Mouse (Mus musculus) layer of hippocampus, adult 9-11 months (tissue): ENCODE measurements at regions not wholly inside any gene's neighbourhood (a gene's known extent, or its start where the extent isn't known, plus 50 kb on each side); places are given as distances from the start of the nearest gene placed in this dataset.

Experiments
- DNase-seq: peaks from one replicate; pipeline ENCODE4 v3.0.0; 2022

DNA sequence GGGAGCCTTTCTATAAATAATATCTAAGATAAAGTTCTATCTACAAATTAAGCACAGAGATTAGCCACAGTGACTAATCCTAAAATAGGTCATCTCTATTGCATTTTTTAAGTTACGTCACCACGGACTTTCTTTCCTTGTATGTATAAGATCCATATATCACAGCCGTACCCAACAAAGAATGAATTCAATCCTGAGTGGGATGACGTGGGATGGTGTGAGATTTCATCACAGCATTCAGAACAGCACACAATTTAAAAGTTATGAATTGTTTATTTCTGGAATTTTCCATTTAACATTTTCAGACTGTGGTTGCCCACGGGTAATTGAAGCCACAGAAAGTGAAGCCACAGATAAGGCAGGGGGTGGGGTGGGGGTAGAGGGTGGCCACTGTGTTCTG lies 129.0 kb upstream of the Dynlrb2 start:
- no peak for DNase-seq

DNA sequence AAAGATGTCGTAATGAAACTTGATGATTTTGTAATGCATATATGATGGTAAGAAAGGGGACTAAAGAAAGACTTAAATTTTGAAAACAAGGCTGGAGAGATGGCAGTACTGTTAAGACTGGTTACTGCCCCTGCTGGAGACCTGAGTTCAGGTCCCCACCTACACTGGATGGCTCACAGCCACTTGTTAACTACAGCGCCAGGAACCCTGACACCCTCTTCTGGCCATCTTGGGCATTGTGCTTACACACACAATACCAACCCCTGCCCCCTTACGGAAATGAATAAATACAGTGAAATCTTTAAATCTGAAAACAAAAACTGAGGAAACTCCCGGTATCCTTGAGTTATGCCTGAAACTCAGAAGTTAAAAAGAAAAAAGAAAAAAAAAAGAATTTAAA lies 131.7 kb upstream of the Dynlrb2 start:
- no peak for DNase-seq

DNA sequence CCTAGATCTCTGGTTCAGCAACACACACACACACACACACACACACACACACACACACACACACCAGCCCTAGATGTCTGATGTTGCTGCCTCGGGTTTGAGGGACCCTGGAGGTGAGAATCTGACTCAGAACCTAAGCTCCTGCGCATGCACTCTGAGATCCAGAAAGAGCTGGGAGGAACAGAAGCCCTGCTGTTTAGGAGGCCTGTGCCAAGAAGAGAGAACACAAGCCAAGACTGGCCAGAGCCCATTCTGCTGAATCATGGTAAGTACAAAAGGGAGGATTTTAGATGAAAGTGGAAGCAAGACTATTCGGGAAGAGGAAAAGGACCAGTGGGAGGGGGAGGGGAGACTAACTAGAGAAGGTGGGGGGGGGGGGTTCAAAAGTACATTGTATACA lies 132.2 kb upstream of the Dynlrb2 start:
- DNase-seq = peak; percentile 57

DNA sequence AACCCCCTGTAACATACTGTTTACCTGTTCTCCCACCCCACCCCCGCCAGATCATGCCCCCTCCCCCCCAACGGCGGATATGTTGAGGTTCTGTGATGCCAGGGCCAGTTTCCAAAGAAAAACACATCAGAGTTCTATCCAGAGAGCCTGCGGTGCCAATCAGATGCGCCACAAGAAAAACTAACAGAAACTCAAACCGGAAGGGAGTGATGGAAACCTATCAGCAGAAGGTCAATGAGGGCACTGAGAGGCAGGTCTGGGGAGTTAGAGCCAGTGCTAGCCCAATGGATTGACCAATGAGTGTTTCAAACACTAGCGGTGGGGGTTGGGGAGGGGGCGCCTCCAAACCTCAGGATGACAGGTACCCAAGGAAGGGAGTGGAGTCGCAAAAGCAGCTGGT lies 132.7 kb upstream of the Dynlrb2 start:
- DNase-seq = no peak

DNA sequence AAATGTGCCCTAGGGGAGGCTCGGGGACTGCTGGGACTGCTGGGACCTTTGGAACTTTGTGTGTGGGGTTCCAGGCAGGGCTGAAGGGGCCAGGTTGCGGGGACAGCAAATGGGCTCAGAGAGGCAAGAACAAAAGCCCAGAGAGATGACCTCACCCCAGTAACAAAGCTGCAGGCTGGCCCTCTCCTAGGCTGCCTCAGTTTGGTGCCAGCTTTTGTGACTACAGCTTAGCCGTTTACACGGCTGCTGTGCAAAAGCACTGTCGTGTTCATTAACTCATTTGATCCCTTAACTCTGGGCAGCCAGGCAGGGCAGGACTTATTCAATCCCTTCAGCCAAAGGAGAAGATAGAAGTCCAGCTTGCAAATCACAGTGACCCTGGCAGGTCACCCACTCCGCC lies 137.3 kb upstream of the Dynlrb2 start:
- peak; percentile 31 for DNase-seq

DNA sequence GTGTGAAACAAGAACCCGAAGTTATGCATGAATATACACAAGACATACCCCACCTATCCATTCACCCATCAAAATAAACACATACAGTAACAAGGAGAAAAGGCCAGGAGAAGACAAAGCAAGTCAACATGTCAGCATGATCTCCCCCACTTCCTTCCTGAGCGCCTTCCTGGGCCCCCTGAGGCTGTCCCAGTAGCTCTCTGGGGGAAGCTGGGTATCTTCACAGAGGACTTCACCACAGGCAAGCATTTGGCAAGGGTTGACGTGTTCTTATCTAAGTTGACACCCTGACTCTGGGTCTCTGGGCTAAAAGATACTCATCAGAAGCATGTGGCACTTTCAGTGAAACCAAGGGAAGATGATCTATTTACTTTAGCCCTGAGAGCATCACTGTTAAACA lies 138.1 kb upstream of the Dynlrb2 start:
- DNase-seq = no peak

DNA sequence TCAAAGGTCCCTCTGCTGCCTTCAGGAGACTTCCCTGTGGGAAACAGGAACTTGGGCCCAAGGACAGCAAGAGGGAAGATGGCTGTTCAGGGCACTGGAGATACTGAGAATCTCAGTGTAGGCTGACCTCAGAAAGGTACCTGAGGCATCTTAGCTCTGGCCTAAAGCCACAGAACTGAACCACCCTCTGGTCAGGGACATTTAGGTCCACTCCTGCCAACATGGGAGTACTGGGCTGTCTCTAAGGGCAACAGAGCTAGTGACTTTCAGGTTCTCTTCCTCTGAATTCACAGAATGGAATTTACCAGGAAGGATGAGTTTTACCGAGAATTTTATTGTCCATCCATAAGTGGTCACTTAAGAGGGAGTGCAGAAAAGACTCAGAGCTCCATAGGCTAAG lies 140.0 kb upstream of the Dynlrb2 start:
- DNase-seq = no peak

DNA sequence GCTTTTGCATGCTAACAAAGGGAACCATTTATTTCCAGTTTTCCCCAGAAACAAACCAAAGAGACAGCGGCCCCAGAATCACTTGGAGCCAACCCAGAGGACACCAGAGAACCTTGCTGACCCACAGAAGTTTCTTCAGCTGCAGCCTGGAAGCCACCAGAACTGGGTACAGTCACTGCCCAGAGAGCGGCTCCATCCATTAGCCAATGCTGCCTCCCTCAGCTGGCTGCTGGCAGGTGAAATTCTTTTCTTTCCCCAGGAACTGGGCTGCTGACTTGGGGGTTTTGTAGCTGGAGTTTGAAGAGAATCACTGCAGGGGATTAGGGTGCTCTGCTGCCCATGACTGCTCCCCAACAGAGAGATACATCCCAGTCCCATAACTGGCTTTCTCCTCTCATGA lies 140.6 kb upstream of the Dynlrb2 start:
- no peak for DNase-seq

DNA sequence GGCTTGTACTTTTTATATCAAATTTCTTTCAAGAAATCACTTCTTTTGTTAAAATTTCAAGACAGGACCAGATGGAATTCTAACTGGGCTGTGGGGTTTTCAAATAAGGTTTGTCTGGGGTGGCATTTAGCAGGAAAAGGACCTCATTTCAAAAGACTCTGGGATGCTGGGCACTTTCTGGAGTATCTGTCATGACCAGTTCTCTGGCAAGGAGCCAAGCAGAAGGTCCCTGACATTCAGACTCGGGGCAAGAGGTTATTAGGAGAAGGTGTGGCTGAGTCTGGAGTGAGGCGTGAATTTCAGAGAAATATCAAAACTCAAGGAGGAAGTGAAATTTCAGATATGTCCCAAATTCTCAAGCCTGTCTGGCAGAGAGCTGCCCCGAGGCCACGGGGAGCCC lies 142.4 kb upstream of the Dynlrb2 start:
- DNase-seq = no peak

DNA sequence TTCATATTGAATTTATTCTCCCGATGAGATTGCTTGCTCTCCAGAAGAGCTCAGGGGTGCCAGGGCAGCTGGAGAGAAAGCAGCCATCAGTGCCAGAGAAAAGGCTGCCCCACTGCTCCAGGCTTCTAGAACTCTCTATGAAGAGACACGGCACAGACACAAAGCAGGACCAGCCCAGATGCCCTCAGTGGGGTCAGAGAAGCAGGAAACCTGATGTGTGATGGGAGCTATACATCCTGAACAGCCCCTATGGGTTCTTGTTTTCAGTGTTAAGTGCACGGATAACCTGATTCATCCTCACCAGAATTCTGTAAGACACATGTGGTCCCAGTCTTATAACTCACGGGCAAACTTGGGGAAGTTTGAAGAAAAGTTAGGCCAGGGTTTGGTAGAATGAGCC lies 145.0 kb upstream of the Dynlrb2 start:
- DNase-seq = no peak

DNA sequence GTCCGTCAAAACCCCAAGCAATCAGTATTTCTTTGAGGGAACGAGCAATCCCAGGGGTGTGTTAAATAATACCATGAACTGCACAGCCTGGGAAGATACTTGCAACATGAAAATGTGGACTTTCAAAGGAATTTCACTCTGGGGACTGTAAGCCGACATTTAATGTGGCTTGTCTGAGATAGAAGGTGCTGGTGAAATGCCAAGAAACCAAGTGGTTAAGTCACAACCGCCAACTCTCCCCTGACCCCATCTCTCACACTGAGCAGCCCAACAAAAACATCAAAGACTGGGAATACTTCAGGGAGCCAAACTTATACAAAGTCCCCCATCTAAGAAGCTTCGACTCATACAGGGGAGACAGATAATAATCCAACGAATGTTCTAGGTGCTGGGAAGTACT lies 150.0 kb upstream of the Dynlrb2 start:
- DNase-seq = no peak

DNA sequence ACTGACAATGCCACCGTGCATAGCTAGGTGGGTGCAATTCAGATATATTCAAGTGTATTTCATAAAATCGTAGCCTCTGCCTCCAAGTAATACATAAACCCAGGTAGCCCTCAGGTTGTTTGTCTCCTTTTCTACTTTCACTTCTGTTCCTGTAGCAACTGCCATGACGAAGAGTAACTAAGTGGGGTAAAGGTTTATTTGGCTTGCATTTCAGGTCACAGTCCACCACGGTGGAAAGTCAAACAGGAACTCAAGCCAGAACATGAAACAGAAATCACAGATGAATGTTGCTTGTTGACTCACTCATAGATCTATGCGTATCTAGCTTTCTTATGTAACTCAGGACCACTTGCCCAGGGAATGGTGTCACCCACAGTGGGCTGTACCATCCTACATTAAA lies 150.9 kb upstream of the Dynlrb2 start:
- DNase-seq = no peak

DNA sequence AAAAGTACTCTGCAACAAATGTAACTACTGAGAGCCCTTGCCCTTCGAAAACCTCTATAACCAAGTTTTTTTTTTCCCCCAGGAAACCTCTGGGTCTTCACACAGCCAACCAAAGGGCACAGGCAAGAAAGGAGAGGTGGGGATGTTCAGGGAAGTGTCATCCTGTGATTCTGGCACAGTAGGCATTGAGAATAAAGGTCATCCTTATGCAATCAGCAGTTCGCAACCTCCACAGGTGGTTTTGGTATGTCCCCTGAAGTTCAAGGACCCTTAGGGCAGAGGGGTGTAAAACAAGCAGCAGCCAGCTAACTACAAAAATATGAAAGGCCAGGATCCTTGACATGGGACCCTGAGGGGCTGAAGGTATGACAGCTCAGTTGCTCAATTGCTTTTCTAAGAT lies 152.1 kb upstream of the Dynlrb2 start:
- no peak for DNase-seq

DNA sequence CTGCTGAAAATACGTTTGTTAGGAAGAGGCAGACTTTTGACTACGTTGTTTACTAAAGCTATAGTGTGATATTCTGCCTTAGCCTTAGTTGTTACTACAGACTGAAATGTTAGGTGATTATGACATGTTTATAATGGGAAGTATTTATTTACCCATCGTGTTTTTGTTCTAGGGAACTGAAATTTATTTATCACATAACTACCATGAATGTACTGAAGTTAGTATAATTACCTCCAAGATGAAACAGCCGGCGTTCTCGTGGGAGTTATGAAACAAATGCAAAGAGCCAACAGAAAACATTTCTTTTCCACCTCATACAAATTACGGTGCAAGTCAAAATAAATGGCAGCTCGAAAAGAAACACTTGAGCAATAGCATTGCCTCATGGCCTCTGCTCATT lies 155.8 kb upstream of the Dynlrb2 start:
- DNase-seq = no peak

DNA sequence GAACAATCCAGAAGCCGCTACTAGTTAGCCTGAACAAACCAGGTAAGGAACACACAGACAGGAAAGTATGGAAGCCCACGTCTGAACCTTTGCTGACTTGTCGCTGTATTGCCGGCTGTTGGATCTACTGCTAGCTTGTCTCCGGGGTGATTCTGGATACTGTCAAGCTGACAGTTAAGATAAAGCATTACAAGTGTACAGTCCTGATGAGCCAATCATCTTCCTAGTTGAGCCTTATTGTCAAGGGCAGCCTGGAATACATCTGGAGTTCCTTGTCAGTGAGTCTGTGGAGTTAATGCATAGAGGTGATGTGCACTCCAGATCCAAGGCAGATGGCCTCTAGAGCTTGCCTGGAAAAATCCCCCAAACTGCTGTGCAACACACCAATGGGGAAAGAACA lies 157.8 kb upstream of the Dynlrb2 start:
- DNase-seq = no peak

DNA sequence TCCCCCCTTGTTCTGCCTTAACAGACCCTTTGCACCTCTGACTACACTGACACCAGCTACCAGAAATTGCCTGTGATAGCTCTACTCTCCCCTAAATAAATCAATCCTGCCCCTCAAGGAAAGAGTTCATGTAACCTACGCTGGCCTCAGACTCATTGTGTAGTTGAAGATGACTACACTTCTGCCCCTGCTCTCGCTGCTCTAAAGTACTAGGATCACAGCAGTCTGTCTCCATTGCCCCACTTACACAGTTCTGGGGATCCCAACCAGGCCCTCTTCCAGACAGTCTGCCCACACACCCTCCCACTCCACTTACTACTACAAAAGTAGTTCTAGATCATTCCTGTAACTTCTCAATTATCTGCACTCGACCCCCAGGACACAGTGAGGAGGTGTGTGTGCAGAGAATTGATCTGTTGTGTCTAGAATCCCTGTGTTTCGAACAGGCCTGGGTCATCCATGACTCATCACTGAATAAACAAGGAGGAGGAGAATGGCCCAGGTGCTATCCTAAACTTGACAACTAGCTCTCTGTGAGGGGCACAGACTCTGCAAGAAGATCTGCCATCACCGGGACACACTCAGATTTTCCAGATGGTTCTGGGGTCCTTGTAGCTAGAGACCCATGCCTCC lies 160.1 kb upstream of the Dynlrb2 start:
- no peak for DNase-seq

DNA sequence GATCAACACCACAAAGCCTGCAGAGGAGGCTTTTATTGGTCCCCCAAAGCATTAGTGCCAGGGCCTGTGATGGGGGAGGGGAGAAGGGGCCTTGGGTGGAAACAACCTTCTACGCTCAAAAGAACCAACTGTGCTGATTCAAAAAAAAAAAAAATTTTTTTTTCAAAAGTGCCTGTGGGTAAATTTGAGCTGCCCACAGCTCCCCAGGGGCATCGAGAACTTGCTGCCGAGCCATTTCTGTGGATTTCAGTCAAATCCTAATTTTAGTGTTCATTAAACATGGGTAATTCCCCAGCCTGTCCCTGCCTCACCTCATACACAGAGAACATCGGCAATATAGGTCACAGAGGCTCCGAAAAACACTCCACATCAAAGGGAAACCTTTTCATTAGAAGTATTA lies 161.2 kb upstream of the Dynlrb2 start:
- DNase-seq = no peak

DNA sequence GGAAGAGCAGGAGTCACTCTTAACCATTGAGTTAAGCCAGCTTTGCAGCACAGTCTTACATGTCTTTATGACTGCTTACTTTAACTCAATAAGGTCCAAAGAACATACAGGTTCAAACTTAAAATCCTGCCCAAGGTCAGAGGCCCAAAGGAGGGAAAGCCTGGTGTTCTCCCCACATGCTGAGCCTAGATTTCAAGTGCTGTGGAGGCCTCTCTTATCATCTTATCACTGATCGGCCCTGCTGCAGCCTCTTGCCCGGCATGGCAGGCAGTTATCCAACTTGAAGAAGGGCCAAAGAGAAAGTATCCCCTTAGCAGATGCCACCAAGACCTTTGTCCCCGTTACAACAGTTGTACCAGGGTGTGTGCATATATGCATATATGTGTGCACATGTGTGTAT lies 170.0 kb upstream of the Dynlrb2 start:
- DNase-seq = no peak

DNA sequence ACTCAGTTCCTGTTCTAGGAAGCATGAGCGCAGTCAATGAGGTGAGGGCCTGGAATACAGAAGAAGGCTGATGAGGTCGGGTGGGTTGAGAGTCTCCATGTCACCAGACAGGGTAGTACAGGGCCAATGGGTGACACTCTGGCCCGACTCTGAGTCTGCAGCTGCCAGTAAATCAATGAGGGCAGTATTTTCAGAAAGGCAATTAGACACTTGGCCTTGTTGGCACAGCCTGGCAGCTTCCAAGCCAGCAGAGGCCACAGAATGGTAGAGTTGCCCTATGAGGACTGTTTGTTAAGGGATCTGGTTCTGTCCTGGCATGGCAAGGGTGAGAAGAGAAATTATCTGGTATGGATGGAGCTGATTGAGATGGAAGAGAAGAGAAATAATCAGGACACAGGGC lies 170.7 kb upstream of the Dynlrb2 start:
- no peak for DNase-seq

DNA sequence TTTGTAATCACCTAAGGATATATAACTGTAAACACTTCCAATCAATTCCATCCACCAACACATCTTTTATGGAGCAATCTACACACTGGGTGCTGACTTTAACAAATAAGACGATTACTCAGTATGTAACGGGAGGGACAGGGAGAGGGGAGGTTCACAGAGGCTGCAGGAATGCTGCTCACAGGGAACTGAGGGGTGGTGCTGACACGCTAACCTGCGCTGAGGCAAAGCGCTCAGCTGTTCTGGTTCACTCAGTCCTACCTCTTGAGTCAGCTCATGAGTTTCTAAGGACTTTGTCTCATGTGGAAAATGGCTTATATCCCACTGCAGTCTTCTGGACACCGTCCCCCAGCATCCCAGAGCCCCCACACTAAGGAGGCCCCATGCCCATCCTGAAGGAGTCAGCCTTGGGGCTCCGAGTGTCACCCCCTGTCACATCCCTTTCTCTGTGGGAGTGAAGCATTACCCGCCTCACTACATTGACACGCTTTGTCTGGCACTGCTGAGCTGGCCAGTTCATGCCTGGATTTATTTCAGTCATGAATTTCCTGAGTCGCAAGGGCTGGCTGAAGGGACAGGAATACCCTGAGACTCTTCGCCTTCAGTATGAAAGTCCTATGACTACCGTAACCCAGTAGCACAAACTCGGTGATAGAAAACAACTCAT lies 184.6 kb upstream of the Dynlrb2 start:
- no peak for DNase-seq

DNA sequence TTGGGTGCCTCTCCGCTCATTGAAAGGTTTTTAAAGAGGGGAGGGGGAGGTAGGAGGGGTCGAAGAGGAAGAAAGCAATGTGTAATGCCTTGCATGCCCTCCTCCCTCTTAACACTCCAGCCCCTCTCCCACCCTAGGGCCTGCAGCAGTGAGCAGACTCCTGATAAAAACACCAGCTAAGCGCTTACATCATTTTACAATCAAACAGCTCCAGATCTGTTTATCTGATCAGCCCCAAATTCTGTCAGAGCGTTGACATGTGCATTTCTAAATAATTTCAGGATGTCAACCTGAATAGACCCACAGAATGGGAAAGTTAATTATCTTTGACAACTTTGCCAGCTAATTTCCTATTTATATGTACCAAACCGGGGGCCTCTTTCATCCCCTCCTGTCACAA lies 189.4 kb upstream of the Dynlrb2 start:
- DNase-seq = no peak

DNA sequence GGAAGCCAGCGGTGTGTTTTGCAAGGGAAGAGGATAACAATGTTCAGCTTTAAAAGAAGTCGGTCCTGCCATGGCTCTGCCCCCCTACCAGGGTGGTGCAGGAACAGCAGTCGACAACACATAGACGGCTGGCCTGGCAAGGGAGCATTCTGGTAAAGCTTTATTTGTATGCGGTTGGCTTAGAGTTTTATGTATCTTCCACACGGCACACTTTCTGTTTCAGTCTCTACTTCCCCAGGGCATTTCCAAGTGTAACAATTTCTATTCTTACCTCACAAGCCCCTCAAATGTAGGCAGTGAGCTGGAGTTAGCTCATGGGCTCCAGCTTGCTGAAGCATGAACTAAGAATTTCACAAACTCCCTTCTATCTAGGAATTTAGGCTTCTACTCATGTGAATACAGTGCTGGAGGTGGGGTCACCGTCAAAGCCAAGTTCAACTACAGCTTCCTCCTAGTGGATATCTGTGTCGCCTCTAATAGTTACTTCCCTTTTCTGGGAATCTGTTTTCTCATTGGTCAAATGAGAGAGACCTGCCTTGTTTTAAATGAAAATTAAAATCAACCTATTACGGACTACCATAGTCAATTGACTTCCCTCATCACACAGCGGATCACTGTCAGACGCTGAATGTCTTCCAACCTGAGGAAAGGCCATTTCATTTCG lies 190.2 kb upstream of the Dynlrb2 start:
- DNase-seq = no peak

DNA sequence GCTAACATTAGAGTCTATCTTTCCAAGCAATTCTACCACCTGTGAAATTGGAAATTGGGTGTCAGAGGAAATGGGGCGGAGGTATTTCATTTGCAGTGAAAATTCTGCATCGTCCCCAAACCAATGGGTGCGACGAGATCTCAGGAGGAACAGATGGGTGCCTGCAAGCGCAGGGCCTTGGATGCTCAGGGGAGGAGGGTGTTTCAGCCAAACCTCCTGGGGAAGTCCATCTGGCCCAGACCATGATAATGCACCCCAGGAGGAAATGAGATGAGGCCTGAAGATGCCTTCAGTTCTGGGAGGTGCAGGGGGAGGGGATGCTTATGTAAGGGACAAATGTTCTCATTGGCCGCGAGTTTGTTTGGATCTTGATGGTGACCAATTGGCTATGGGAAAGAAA lies 205.9 kb upstream of the Dynlrb2 start:
- DNase-seq = no peak

DNA sequence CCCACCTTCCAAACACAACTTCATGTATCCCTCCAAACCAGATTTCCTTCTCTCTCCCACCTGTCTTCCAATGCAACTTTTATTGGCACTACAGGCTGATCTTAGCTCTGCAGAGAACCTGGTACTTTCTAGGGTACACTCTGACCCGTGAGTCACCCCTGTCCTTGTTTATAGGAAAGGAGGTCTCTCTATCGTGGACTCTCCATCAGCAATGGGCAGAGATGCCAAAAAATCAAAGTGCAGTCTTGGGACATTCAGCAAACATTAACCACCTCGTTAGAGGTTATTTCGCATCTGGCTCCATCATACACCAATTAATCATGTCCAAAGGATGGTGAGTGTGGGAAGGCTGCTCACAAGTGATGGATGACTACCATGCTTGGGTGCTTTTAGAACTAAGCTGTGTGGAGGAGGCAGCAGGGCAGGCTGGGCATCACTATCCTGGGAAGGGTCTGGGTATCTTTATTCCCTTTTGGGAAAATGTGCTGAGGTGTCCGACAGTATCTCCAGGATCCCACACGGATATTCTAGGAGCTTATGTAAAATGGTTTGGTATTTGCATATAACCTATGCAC lies 214.0 kb upstream of the Dynlrb2 start:
- DNase-seq = no peak
